Mouse (Mus musculus) lung, adult 2 months (tissue): ENCODE data around the gene 3110009E18Rik.

ENCODE experiments used
- CTCF ChIP-seq: fragments of 200-500 bp; IDR thresholded peaks from 2 replicates; pipeline ENCODE4 v1.5.1; 2011; ENCODE audit warnings: mild to moderate bottlenecking, low read length, control low read depth; ENCODE audit not compliant: insufficient read depth
- POLR2A ChIP-seq: fragments of 200-500 bp; IDR thresholded peaks from 2 replicates; pipeline ENCODE4 v1.6.1; 2011; ENCODE audit warnings: low read depth, mild to moderate bottlenecking, control low read depth, low read length, borderline replicate concordance; ENCODE audit errors: extremely low read depth

DNA sequence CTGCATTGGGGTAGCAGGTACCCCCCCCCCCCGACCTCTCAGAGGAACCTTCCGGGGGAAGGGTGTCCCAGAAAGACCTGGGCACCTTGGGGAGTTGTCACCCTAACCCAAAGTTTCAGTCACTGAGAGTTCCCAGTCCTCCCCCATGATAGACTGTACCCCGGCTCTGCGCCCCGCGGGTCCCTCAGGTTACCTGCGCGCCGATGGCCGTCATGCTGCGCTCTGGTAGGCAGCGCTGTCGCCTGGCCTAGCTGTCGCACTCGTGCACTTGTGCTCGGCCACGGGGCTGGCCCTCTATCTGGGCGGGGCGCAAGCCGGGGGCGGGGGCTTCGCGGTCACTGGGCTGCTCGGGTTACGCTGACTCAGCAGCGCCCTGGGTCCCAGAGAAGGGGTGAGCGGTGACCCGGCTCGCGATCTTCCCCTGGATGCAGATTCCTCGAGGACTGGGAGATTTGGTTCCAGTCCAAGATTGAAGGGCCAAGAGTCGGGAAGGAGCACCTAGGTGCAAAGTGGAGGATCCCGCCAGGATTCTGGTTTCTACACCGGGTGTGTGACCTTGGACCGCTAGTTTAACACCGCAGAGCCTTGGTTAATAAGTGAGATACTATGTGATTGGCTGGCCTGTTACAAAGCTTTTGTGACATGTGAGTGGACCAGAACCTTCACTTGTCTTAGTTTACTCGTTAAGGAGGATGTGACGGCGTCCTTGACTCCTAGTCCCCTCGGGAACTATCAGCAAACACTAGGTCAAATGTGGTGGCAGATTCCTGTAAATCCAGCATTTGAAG, 47.3 kb upstream of the 3110009E18Rik start, which contains the start of gene Tmem37:
- TF ChIP-seq POLR2A (peak; percentile 76; the same call in 1 of the 2 replicates), CTCF (no peak)
